Mouse (Mus musculus) granulocyte monocyte progenitor cell, adult 5-6 weeks (primary cell): Measurements from ENCODE around the gene Scrg1. TPM values are rescaled to one million over a fixed set of nuclear protein-coding genes. Genes with fewer than 3 reads are reported as not detected.
"Not testable (repeated sequence)": the region's sequence is repeated elsewhere in the genome, so short reads cannot be mapped to it uniquely, and the experiment has no call there.

ENCODE experiments used
- ATAC-seq: replicated peaks from 2 replicates; pipeline ENCODE4 v1.8.0; 2016; ENCODE audit warnings: mild to moderate bottlenecking, moderate TSS enrichment, inconsistent platforms; ENCODE audit not compliant: poor library complexity, severe bottlenecking
- total RNA-seq, 2 experiments: library from RNA; stranded (forward) in 1 of 2; stranded (reverse) in 1 of 2; fragments of 200-712, 200-1000 nt in 1 of 2; fragments of >200 nt in 1 of 2; fragmentation: Nextera tagmentation in 1 of 2; gene quantifications; 2 replicates each; pipeline ENCODE4 v1.2.3; 2014 to 2017

Scrg1 gene
- total RNA-seq (2014; fragmentation: Nextera tagmentation), result not detected in 2 replicates
- total RNA-seq (2017), result not detected in 2 replicates

DNA sequence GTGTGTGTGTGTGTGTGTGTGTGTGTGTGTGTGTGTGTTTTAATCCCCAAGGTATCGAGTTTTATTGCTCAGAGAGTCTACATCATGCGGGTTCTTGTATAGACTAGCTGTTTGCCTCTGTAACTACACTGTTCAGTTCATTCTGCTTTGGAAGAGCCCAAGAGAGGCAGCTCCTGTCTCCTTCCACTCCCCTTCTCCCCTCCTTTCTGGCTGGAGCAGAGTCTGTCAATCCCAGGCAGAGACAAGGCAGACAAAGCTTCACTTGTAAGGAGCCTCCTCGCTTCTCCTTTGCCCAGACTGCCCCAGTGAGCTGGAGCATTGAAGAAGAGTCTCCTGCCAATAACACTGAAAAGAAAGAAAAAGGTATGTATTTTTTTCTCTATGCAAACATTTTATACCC lies at the start of gene Scrg1:
Scrg1 (plus strand) TSS at position 159 of the 400 bp plus-strand sequence.
- ATAC-seq, result no peak

GRCm38 (mm10) chr8:57406366-57406765 lies 49.4 kb upstream of the Scrg1 start:
- no peak for ATAC-seq

DNA sequence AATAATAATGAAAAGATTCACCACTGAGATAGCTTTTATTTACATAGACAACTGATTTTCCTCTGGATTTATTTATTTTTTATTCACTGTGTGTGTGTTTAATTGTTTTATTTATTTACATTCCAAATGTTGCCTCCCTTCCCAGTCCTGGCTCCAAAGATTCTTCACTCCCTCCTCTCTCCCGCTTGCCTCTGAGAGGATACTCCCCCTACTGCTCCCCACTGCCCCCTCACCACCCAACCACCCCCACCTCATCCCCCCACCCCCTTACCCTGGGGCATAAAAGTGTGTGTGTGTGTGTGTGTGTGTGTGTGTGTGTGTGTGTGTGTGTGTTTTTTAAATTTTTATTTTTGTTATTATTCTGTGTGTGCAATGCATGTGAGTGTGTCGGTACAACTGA lies 46.4 kb upstream of the Scrg1 start:
- no peak for ATAC-seq

DNA sequence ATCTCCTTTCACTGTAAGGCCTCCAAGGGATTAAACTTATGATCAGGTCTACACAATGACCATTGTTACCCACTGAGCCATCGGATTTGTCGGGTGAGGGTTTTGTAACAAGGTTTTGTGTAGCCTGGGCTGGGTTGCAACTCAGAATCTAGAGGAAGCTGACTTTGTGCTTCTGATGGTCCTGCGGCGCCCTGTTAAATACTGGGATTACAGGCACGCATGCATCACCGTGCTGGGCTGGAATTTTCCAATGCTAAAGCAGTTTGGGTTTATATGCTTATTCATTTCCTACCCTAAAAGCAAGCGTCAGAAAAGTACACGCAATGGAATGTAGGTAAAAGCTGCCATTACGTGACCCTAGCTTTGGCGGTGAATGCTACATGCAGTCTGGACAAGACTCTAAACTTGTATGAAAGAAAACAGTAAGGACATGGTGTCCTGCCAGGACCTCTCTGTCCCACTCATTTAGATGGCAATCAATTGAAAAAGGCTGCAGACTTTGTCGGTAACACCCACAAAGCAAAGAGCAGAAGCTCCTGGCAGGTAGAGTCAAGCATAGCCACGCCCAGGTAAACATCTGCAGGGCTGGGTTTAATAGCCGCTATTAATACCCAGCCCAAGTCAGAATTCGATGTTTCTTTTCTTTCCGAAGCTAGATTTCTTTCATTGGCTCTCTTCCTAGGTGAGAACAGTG lies 45.8 kb upstream of the Scrg1 start:
- ATAC-seq, result no peak

DNA sequence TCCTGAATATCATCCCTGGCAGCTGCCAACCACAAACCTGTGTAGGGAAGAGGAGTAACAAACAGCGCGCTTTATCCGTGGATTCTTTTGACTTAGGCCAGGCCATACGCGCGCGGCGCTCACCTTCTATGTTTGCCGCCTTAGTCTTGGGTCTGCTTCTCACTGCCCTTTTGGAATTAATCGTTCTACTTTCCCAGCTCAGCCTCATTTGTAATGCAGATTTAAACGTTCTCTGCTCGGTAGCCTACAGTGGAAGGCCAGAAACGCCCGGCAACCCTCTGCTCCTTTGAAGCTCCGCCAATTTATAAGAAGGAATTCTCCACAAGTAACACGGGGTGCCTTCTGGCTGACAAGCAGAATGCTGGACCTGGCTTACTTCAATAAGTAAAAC lies 45.3 kb upstream of the Scrg1 start:
- ATAC-seq, result no peak

- no peak for ATAC-seq
These were observed 44.4 kb upstream of the Scrg1 start for GRCm38 (mm10) chr8:57411366-57411765.

DNA sequence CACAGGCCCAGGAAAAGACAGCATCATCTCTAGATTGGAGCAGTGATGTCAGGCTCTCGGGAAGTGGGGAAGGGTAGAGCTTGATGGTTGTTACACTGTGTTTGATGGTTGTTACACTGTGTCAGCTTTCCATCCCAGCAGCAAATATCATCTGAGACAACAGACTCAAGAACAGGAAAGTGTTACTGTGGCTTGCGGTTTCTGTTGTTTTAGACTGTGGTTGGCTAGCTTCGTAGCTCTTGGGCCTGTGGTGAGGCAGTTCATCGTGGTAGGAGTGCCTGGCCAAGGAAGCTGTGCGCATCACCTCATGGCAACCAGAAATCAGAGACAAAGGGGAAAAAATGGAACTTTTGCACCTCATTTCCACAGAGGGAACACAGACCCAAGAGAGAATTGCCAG lies 38.9 kb upstream of the Scrg1 start:
- ATAC-seq, result no peak

- 0 out of 2 replicates have a peak, but pooled peaks have one; percentile 18 for ATAC-seq
These were observed 29.6 kb upstream of the Scrg1 start for GRCm38 (mm10) chr8:57426074-57426473.

- ATAC-seq, result peak; percentile 68
These were observed 27.9 kb upstream of the Scrg1 start for GRCm38 (mm10) chr8:57427581-57428366.

DNA sequence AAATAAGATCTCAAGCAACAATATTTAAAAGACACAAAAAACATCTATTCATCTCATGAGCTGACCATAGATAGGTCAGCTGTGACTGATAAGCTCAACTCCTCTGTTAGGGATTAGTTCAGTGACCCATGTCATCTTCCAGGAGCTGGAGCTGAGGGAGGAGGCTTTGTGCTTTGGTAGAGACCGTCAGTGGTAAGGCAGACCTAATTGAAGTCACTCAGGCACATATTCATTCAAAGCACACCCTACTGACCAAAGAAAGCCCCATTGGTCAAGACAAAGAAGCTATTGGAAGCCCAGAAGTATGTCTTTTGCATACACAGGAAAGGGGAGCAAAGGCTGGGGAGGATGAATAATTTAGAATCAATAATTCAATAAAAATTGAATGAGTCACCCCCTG lies 27.2 kb upstream of the Scrg1 start:
- no peak for ATAC-seq

- ATAC-seq, result peak; percentile 50
These were observed 26.4 kb upstream of the Scrg1 start for GRCm38 (mm10) chr8:57429166-57429887.

- ATAC-seq, result not testable (repeated sequence)
These were observed 25.8 kb upstream of the Scrg1 start for GRCm38 (mm10) chr8:57429888-57430274.

DNA sequence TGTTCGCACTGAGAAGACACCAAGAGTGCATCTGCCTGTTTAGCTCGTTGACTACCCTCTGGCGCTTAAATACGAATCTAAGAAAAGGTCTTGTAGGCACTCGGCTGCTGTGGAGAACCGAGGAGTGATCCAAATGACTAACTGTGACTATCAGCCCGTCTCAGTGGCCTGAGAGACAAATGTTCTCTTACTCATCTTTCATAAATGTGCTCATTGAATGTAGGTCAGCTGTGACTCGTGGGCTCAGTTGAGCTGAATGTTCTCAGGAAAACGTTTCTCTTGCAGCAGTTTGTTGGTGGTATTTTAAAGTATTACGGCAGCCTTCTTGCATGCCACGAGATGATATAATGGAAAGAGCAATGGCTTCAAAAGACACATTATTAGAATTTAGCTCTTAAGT lies 24.8 kb upstream of the Scrg1 start:
- ATAC-seq, result no peak

GRCm38 (mm10) chr8:57432802-57433201 lies 22.9 kb upstream of the Scrg1 start:
- ATAC-seq, result peak; percentile 79

DNA sequence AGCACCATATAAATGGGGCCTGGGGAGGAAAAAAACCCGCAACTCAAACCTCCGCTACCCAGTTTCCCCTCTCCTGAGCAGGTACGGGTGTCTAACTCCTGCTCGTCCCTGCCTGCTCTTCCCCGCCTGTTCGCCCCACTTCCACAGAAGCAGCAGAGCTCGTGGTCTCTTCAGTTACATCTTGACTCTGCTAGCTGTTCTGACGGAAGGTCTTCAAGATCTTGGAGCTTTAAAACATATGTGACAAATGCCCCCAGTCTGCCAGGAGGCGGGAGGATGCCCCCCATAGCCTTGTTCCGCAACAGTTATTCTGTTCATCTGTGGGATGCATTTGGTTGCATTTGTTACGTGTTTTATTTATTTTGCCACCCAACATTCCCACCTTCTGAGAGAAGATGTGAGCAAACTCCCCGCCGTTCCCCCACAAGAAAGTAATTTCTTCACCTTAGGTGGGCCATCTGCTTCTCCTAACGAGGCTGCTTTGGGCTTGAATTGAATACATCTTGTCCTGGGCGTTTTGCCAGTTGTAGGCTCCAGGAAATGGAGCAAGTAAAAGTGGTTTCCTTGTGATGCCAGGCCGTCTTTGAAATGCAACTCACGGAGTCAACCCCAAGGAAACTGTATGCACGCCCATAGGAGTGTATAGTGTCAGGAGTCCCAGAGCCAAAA lies 19.8 kb upstream of the Scrg1 start:
- ATAC-seq, result peak; percentile 68

DNA sequence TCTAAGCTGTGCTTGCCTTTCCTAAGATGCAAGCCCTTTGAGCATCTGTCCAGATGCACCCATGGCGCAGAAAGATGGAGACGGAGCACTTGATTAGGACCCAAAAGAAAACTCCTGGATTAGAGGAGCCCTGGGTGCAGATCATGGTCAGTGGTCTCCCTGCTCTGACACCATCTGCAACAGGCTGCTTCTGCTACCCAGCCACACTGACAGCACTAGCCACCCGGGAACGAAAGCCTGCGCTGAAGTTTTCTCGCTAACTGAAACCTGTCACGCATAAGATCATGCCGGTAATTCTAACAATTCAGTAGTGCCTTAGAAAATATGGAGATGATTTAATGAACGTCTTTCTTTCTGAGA lies 19.3 kb upstream of the Scrg1 start:
- peak; percentile 23 for ATAC-seq

GRCm38 (mm10) chr8:57441131-57441530 lies 14.6 kb upstream of the Scrg1 start:
- no peak for ATAC-seq

DNA sequence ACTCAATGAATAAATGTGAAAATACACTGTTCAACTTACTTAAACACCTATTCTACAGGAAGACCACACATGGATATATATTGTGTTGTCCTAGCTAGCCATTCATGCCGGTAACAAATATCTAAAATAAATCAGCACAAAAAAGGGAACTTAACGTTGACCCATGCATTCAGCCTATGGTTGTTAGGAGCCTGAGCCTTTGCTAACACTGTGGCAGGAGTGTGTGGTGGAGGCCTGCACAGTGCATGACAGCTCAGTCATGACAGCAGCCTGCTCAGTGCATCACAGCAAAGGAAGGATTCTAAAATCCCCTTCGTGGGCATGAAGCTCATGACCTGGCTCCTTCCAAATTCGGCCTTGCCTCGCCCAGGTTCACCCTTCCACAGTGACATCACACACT lies 14.2 kb upstream of the Scrg1 start:
- peak; percentile 91 for ATAC-seq

DNA sequence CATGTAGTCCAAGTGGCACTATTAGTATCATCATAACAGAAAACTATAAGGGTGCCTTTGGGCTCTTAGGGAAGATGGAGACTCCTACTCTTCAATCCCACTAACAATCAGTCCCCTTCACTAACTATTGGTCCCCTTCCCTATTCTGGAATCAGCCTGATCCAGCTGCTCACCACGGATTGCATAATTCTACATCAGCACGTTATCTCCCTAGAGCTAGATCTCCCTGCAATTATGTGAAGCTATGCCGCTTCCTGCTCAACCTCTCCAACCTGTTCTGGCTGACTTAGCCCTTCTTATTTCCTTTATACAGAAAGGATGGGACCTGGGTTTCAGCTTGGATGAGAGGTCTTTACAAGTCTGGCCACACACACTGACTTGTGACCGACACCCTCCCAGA lies 12.4 kb upstream of the Scrg1 start:
- peak; percentile 71 for ATAC-seq

GRCm38 (mm10) chr8:57445901-57446300 lies 9.8 kb upstream of the Scrg1 start:
- not testable (repeated sequence) for ATAC-seq

GRCm38 (mm10) chr8:57450726-57451125 lies 5.0 kb upstream of the Scrg1 start:
- no peak for ATAC-seq
